In genomic region chr3:58882878-58883510, GRCm38 (mm10) we compare ENCODE assay signal across 8 mouse cellular contexts. TPM values are rescaled to one million over a fixed set of nuclear protein-coding genes. Genes with fewer than 3 reads are reported as not detected.
DNase-seq lines count a peak whose midpoint lies in the region; ATAC-seq and TF ChIP-seq lines count a peak whose summit lies in the region.

No protein-coding gene starts in this region.

- no peak for TF ChIP-seq CTCF in ES-Bruce4 (IDR thresholded peaks at IDR 0.05; ENCODE audit: low read depth, low read length)

- H3K4me2 ChIP-seq in kidney, embryonic 14.5 days (replicated peaks; ENCODE audit: low read depth, low read length), result no peak overlapping the region

- 19% methylated on average over 8 of the region's 8 CpGs for WGBS in heart, embryonic 10.5 days
- 32% methylated on average over 8 of the region's 8 CpGs for WGBS in midbrain, embryonic 10.5 days
- WGBS in kidney, embryonic 14.5 days, result 12% methylated on average over 8 of the region's 8 CpGs

- H3K9me3 ChIP-seq in heart, embryonic 10.5 days, result no peaks in the 10 kb centered on the region
- no peaks in the 10 kb centered on the region for H3K9me3 ChIP-seq in ES-Bruce4 (replicated peaks; ENCODE audit: control insufficient read depth, insufficient read depth, low read length, poor library complexity, severe bottlenecking)
- H3K9me3 ChIP-seq in midbrain, embryonic 10.5 days (replicated peaks), result no peaks in the 10 kb centered on the region
- H3K9me3 ChIP-seq in kidney, embryonic 14.5 days (ENCODE audit: control insufficient read depth, low read length), result no peaks in the 10 kb centered on the region

- ATAC-seq in megakaryocyte, adult 5-6 weeks (ENCODE audit: poor library complexity, severe bottlenecking), result no peak
- no peak for ATAC-seq in kidney, embryonic 14.5 days (ENCODE audit: low FRiP score, low TSS enrichment)

- no peaks in the 10 kb centered on the region for H3K36me3 ChIP-seq in heart, embryonic 10.5 days
- H3K36me3 ChIP-seq in ES-Bruce4 (ENCODE audit: control insufficient read depth, insufficient read depth, low read length, poor library complexity, severe bottlenecking), result no peaks in the 10 kb centered on the region
- no peaks in the 10 kb centered on the region for H3K36me3 ChIP-seq in midbrain, embryonic 10.5 days
- no peaks in the 10 kb centered on the region for H3K36me3 ChIP-seq in kidney, embryonic 14.5 days (ENCODE audit: control insufficient read depth, insufficient read depth, low read length)

- peak; percentile 7 for DNase-seq in heart, adult 8-10 months (ENCODE audit: low spot score)
- DNase-seq in heart, embryonic 10.5 days (ENCODE audit: low spot score), result no peak
- peak; percentile 37 for DNase-seq in embryo, embryonic 11 days
- DNase-seq in midbrain, embryonic 10.5 days (ENCODE audit: low spot score), result no peak
- no peak for DNase-seq in layer of hippocampus, postnatal 10 days (ENCODE audit: low spot score in 2 of 2)

- no peak overlapping the region for H3K4me3 ChIP-seq in heart, embryonic 10.5 days
- H3K4me3 ChIP-seq in ES-Bruce4 (ENCODE audit: low read depth, low read length), result no peak overlapping the region
- no peak overlapping the region for H3K4me3 ChIP-seq in midbrain, embryonic 10.5 days
- H3K4me3 ChIP-seq in kidney, embryonic 14.5 days (ENCODE audit: low read length), result no peak overlapping the region

- H3K9ac ChIP-seq in ES-Bruce4 (ENCODE audit: low read depth, poor library complexity, severe bottlenecking), result no peak overlapping the region
- no peak overlapping the region for H3K9ac ChIP-seq in kidney, embryonic 14.5 days (ENCODE audit: low read depth, low read length)

- H3K27me3 ChIP-seq in heart, embryonic 10.5 days (ENCODE audit: insufficient read depth, poor library complexity, severe bottlenecking), result no peaks in the 10 kb centered on the region
- H3K27me3 ChIP-seq in ES-Bruce4 (ENCODE audit: control insufficient read depth, insufficient read depth, low read length, poor library complexity, severe bottlenecking), result no peaks in the 10 kb centered on the region
- 0 out of 2 replicates have a peak, but pooled peaks cover 4% of the 10 kb centered on the region for H3K27me3 ChIP-seq in midbrain, embryonic 10.5 days (ENCODE audit: low read depth, poor library complexity, severe bottlenecking)
- no peaks in the 10 kb centered on the region for H3K27me3 ChIP-seq in kidney, embryonic 14.5 days (ENCODE audit: control insufficient read depth, insufficient read depth, low read length)

- H3K27ac ChIP-seq in heart, embryonic 10.5 days, result no peak overlapping the region
- peak overlapping the region; percentile 9; the same call in 1 of the 2 replicates for H3K27ac ChIP-seq in ES-Bruce4 (ENCODE audit: insufficient read depth, low read length)
- H3K27ac ChIP-seq in midbrain, embryonic 10.5 days (replicated peaks), result peak overlapping the region; percentile 14; the same call in 1 of the 2 replicates
- no peak overlapping the region for H3K27ac ChIP-seq in kidney, embryonic 14.5 days (ENCODE audit: low read depth, low read length)

- H3K4me1 ChIP-seq in heart, embryonic 10.5 days, result peaks cover 10% of the 10 kb centered on the region; the same call in 1 of the 2 replicates
- no peaks in the 10 kb centered on the region for H3K4me1 ChIP-seq in ES-Bruce4 (ENCODE audit: control insufficient read depth, insufficient read depth, low read length)
- peaks cover 31% of the 10 kb centered on the region for H3K4me1 ChIP-seq in midbrain, embryonic 10.5 days
- H3K4me1 ChIP-seq in kidney, embryonic 14.5 days (ENCODE audit: control insufficient read depth, insufficient read depth, low read length), result no peaks in the 10 kb centered on the region

- TF ChIP-seq EP300 in ES-Bruce4 (IDR thresholded peaks at IDR 0.05; ENCODE audit: insufficient read depth, low read depth, low read length), result no peak

- no peak for TF ChIP-seq POLR2A in ES-Bruce4 (IDR thresholded peaks at IDR 0.05; ENCODE audit: insufficient read depth, low read length)

RNA-seq across cellular contexts. Expression of gene Clrn1, which starts 2.1 kb away (rescaled TPM):
- not detected for total RNA-seq in heart, adult 8-10 months (2022)
- polyA plus RNA-seq in heart, embryonic 10.5 days (2016; fragmentation: Nextera tagmentation; extraction: Ambion mirVana), result 0.08 and 0.11 TPM in 2 replicates
- not detected in 2 replicates for polyA plus RNA-seq in ES-Bruce4 (2011; ENCODE audit: insufficient read depth, insufficient read length, low read depth, missing spikeins)
- 0.12 and 0.52 TPM in 2 replicates for polyA plus RNA-seq in midbrain, embryonic 10.5 days (2016; fragmentation: Nextera tagmentation; extraction: Ambion mirVana)
- total RNA-seq in megakaryocyte, adult 5-6 weeks (2015), result not detected in 2 replicates
- not detected in 2 replicates for total RNA-seq in megakaryocyte, adult 5-6 weeks (2017)
- total RNA-seq in layer of hippocampus, postnatal 10 days (2021), result 1 to 10 TPM; 4.0 to 4.1 TPM
- polyA plus RNA-seq in kidney, embryonic 14.5 days (2014; fragmentation: Nextera tagmentation; extraction: Ambion mirVana), result 6.5 and 7.2 TPM in 2 replicates

Comparison
In these comparisons a context has a peak if more than half of its experiments do, and no peak if none do; other contexts are left out.
1. DNase-seq: peak in heart, adult 8-10 months (single experiment) and embryo, embryonic 11 days (single experiment); none in heart, embryonic 10.5 days (single experiment), midbrain, embryonic 10.5 days (single experiment) and layer of hippocampus, postnatal 10 days (0 of 2).
2. H3K27ac ChIP-seq: peak in ES-Bruce4 (single experiment) and midbrain, embryonic 10.5 days (single experiment); none in heart, embryonic 10.5 days (single experiment) and kidney, embryonic 14.5 days (single experiment).